Mouse (Mus musculus): ENCODE measurements at regions not wholly inside any gene's neighbourhood (a gene's known extent, or its start where the extent isn't known, plus 50 kb on each side); places are given as distances from the start of the nearest gene placed in this dataset.

- TF ChIP-seq CTCF (IDR thresholded peaks at IDR 0.05; ENCODE audit: control insufficient read depth, insufficient read depth, insufficient replicate concordance, low read depth, low read length) (no peak), POLR2A (IDR thresholded peaks at IDR 0.05; ENCODE audit: control insufficient read depth, low read depth, low read length) (no peak)
These were observed 317.6 kb downstream of the Hs3st1 start for GRCm38 (mm10) chr5:39437463-39438201.
